Mouse (Mus musculus): ENCODE measurements around the gene Mgll. TPM values are rescaled to one million over a fixed set of nuclear protein-coding genes. Genes with fewer than 3 reads are reported as not detected.
A peak's percentile ranks its signal among the peaks of the same experiment; 100 is the strongest.

Mgll gene
- total and polyA plus RNA-seq, 2 experiments = 81.3 to 158 TPM

DNA sequence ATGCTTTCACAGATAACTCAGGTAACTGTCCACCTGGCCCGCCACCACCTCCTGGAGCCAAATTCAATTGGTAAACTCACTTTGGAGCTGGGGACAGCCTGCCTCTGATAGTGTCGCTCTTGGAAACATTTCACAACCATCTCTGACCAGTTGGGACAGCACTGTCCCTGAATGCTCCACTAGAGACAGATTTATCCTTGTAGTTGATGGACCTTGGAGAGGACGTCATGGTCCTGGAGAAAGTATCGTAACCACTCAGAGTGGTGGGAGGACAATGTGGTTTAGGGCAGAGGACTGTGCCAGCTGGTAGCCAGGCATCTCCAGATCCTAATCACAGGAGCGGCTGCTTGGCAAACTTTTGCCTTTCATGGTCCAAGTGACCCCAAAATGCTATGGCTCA lies 3.3 kb downstream of the Mgll start:
- DNase-seq (ENCODE audit: extremely low read depth, low read depth, low spot score) = peak; percentile 94
- H3K79me2 ChIP-seq (ENCODE audit: control insufficient read depth, insufficient read depth, low read length) = no peaks in the 10 kb centered on the region
- H3K27me3 ChIP-seq (ENCODE audit: control insufficient read depth, insufficient read depth, low read length) = no peaks in the 10 kb centered on the region
- H3K9ac ChIP-seq (ENCODE audit: low read depth, low read length) = peak overlapping the region; percentile 51; the same call in 1 of the 2 replicates
- H3K36me3 ChIP-seq (ENCODE audit: control insufficient read depth, insufficient read depth, low read length) = peaks cover 7% of the 10 kb centered on the region; the same call in 1 of the 2 replicates
- H3K4me3 ChIP-seq (ENCODE audit: insufficient read depth, low read depth, low read length) = no peak overlapping the region
- peak overlapping the region; percentile 95 for H3K27ac ChIP-seq (replicated peaks; ENCODE audit: insufficient read depth, low read depth, low read length)
- TF ChIP-seq POLR2A (IDR thresholded peaks at IDR 0.05; ENCODE audit: extremely low read depth, insufficient read depth, low read length) = no peak
- TF ChIP-seq CTCF (IDR thresholded peaks at IDR 0.05; ENCODE audit: low read depth, low read length) = no peak
- peaks cover 38% of the 10 kb centered on the region for H3K4me1 ChIP-seq (ENCODE audit: control insufficient read depth, insufficient read depth, low read length)
- WGBS = 27% methylated on average over 5 of the region's 5 CpGs

DNA sequence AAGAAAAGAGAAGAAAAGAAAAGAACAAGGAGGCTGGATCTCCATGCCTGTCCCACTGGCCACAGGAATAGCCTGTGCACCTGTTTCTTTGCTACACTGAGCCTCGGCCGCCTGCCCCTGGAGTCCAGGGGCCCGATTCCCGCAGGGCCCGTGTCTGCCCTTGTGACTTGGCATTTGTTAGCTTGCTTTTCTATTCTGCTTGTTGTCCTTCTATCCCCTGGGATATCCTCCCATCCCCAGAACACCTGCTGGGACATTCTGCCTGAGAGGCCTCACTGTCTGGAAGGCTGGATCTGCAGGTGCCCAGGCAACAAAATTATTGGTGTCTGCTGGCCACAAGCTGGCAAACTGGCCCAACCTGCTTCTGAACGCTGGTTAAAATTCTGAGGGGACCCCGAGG lies 3.8 kb downstream of the Mgll start:
- Histone ChIP-seq H3K4me1 (ENCODE audit: control insufficient read depth, insufficient read depth, low read length) (peaks cover 41% of the 10 kb centered on the region), H3K36me3 (ENCODE audit: control insufficient read depth, insufficient read depth, low read length) (peaks cover 7% of the 10 kb centered on the region; the same call in 1 of the 2 replicates), H3K9ac (ENCODE audit: low read depth, low read length) (no peak overlapping the region; the same call in 1 of the 2 replicates), H3K4me3 (ENCODE audit: insufficient read depth, low read depth, low read length) (no peak overlapping the region), H3K27ac (replicated peaks; ENCODE audit: insufficient read depth, low read depth, low read length) (peak overlapping the region; percentile 57), H3K79me2 (ENCODE audit: control insufficient read depth, insufficient read depth, low read length) (no peaks in the 10 kb centered on the region; the same call in 1 of the 2 replicates), H3K27me3 (ENCODE audit: control insufficient read depth, insufficient read depth, low read length) (no peaks in the 10 kb centered on the region)
- 61% methylated on average over 7 of the region's 7 CpGs for WGBS
- DNase-seq (ENCODE audit: extremely low read depth, low read depth, low spot score) = no peak
- TF ChIP-seq CTCF (IDR thresholded peaks at IDR 0.05; ENCODE audit: low read depth, low read length) = no peak
- TF ChIP-seq POLR2A (IDR thresholded peaks at IDR 0.05; ENCODE audit: extremely low read depth, insufficient read depth, low read length) = no peak

DNA sequence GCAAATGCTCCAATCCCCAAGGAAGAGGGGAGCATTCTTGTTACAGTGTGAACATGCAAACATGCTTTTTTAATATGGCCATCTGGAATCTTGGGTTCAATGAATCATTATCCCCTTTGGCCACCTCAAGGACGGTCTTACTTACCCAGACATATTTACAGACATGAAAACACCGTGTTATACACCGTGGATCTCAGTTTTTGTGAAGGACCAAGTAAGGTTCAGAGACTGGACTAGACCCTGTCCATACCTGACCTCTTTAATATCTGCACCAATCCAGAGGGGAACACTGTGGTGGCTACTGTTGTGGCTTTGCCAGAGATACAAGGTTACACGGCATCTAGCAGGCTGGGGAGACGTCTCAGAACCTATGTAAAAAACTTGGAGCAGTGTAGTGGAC lies 4.3 kb downstream of the Mgll start:
- TF ChIP-seq POLR2A (IDR thresholded peaks at IDR 0.05; ENCODE audit: extremely low read depth, insufficient read depth, low read length) = no peak
- Histone ChIP-seq H3K27me3 (ENCODE audit: control insufficient read depth, insufficient read depth, low read length) (no peaks in the 10 kb centered on the region), H3K79me2 (ENCODE audit: control insufficient read depth, insufficient read depth, low read length) (no peaks in the 10 kb centered on the region; the same call in 1 of the 2 replicates), H3K27ac (replicated peaks; ENCODE audit: insufficient read depth, low read depth, low read length) (no peak overlapping the region), H3K9ac (ENCODE audit: low read depth, low read length) (no peak overlapping the region), H3K36me3 (ENCODE audit: control insufficient read depth, insufficient read depth, low read length) (peaks cover 7% of the 10 kb centered on the region; the same call in 1 of the 2 replicates), H3K4me1 (ENCODE audit: control insufficient read depth, insufficient read depth, low read length) (peaks cover 42% of the 10 kb centered on the region), H3K4me3 (ENCODE audit: insufficient read depth, low read depth, low read length) (no peak overlapping the region)
- WGBS = 94% methylated on average over 5 of the region's 5 CpGs
- DNase-seq (ENCODE audit: extremely low read depth, low read depth, low spot score) = no peak

DNA sequence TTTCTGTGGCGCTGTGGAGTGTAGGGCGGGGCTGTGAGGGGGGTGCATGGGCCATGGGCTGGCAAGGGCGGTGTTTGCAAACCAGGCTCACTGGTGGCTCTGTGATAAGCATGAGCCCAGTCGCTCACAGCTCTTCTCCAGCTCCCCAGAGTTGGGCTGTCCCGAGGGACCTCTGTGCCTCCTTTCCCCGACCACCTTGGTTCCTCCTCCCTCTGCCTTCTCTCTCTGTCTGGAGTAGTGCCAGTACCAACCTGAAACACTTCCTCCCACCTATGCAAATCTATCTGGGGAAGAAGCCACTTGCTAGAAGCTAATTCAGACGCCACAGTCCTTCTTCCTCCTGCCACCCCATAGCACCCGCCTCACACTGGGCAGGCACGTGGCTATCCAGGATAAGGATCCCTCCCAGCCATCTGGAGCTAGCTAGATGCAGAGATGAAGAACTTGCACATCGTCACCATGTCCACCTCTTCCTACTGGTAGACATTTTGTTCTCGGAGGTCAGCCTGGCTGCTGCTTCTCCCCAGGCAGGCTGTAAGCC lies 7.1 kb downstream of the Mgll start:
- Histone ChIP-seq H3K27me3 (ENCODE audit: control insufficient read depth, insufficient read depth, low read length) (no peaks in the 10 kb centered on the region), H3K4me3 (ENCODE audit: insufficient read depth, low read depth, low read length) (no peak overlapping the region), H3K79me2 (ENCODE audit: control insufficient read depth, insufficient read depth, low read length) (peaks cover 19% of the 10 kb centered on the region; the same call in 1 of the 2 replicates), H3K27ac (replicated peaks; ENCODE audit: insufficient read depth, low read depth, low read length) (peak overlapping the region; percentile 72), H3K9ac (ENCODE audit: low read depth, low read length) (peak overlapping the region; percentile 6), H3K36me3 (ENCODE audit: control insufficient read depth, insufficient read depth, low read length) (peaks cover 7% of the 10 kb centered on the region; the same call in 1 of the 2 replicates), H3K4me1 (ENCODE audit: control insufficient read depth, insufficient read depth, low read length) (peaks cover 57% of the 10 kb centered on the region)
- TF ChIP-seq CTCF (IDR thresholded peaks at IDR 0.05; ENCODE audit: low read depth, low read length) (no peak), POLR2A (IDR thresholded peaks at IDR 0.05; ENCODE audit: extremely low read depth, insufficient read depth, low read length) (no peak)
- no peak for DNase-seq (ENCODE audit: extremely low read depth, low read depth, low spot score)
- 52% methylated on average over 11 of the region's 11 CpGs for WGBS

DNA sequence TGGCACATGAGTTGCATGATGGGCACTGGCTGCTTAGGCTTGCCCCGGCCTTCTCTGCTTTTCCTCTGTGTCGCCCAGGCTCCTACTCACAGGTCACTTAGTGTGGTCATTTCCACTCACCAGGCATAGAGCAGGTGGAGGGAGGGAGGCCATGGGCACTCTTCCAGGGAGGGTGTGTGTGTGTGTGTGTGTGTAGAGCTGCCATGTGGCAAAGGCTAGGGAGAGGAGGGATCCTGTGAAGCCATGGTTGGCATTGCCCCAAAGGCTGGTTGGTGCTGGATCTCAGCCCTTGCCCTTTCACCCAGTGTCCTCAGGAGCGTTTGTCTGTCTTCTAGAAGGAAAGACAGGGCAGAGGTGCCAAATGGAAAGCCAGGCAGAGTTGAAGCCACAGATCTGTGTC lies 7.8 kb downstream of the Mgll start:
- H3K4me3 ChIP-seq (ENCODE audit: insufficient read depth, low read depth, low read length) = no peak overlapping the region
- H3K4me1 ChIP-seq (ENCODE audit: control insufficient read depth, insufficient read depth, low read length) = peaks cover 58% of the 10 kb centered on the region
- H3K79me2 ChIP-seq (ENCODE audit: control insufficient read depth, insufficient read depth, low read length) = peaks cover 22% of the 10 kb centered on the region; the same call in 1 of the 2 replicates
- TF ChIP-seq POLR2A (IDR thresholded peaks at IDR 0.05; ENCODE audit: extremely low read depth, insufficient read depth, low read length) (no peak), CTCF (IDR thresholded peaks at IDR 0.05; ENCODE audit: low read depth, low read length) (no peak)
- H3K36me3 ChIP-seq (ENCODE audit: control insufficient read depth, insufficient read depth, low read length) = peaks cover 7% of the 10 kb centered on the region; the same call in 1 of the 2 replicates
- DNase-seq (ENCODE audit: extremely low read depth, low read depth, low spot score) = peak; percentile 100
- peak overlapping the region; percentile 6; the same call in 1 of the 2 replicates for H3K9ac ChIP-seq (ENCODE audit: low read depth, low read length)
- 23% methylated on average over 3 of the region's 3 CpGs for WGBS
- H3K27me3 ChIP-seq (ENCODE audit: control insufficient read depth, insufficient read depth, low read length) = no peaks in the 10 kb centered on the region
- peak overlapping the region; percentile 84 for H3K27ac ChIP-seq (replicated peaks; ENCODE audit: insufficient read depth, low read depth, low read length)
